Mouse (Mus musculus): Measurements from ENCODE around the gene Dcdc2b. TPM values are rescaled to one million over a fixed set of nuclear protein-coding genes. Genes with fewer than 3 reads are reported as not detected.

Gene Dcdc2b
- polyA plus RNA-seq (2015; fragmentation: Nextera tagmentation; extraction: Ambion mirVana), result 0.63 and 1.9 TPM in 2 replicates

DNA sequence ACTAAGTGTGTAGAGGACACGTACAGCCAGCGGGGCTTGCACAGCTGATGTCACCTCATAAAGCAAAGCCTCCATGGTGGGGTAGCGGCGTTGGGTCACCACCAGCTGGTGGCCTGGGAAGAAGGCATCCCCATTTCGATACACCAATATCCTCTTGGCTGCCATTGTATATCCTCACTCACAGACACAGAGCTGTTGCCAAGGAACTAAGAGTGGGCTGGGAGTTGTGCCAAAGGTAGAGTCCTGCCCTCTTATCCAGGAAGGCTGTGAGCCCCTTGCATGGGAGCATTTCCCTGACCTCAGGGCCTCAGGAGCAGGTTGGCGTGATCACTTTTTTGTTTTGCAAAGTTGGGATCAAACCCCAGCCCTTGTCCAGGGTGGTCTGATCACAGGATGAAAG is at the start of gene Dcdc2b:
TSS of gene Dcdc2b (minus strand) at position 165 of the 400 bp plus-strand sequence.

DNA sequence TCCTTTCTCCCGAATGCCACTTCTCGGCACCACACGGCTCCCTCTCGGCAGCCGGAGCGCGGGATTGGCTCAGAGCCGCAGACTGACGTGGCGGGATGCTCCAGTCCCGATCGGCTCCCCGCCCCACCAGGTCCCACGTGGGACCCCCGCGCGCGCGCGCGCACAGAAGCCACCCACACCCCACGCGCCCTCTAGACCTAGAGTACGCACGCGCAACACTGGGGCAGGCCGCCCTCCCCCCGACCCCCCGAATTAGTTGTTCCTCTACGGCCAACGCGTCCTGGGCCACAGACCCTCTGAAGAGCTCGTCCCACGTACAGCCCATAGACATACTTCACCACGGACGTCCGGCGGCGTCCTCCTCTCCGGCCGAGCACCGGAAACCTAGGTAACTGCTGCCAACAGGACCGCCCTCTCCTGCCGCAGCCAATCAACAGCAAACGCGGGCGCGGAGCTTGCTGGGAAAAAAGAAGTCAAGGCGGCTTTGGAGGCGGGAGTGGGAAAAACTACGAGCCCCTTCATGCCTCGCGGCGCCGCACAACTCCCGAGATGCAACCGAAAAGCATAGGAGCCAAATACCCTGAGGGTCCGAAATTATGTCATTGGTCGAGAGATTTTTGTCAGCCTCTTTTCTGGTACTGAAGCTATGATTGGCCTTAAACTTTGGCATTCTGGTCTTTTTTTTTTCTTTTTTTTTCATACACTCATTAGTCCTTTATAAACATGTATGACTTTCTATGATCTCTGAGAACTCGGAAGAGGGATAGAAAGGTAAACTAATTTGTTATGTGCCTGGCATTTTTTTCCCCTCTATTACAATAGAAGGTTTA is 26.8 kb upstream of the Dcdc2b start, which contains the start of gene Txlna:
TSS of gene Txlna (minus strand) at position 428 of the 830 bp plus-strand sequence.

DNA sequence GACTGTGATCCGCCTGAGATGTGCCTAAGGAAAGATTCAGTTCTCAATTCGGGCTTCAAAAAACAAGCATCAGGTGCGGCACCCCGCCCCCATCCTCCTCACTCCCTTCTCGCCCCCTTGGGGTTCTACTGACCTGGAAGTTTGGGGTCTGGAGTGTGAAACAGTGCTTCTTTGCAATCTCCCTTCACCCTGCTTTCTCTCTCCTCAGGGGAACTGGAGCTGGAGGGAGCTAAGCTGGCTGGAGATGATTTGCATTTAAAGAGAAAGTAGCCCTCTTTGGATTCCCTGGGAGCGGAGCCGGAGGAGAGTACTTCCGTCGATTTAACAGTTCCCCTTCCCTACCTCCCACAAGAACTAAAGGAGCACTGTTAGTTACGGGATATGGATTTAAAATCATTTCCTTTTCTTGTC is 9.6 kb upstream of the Dcdc2b start, which contains the start of gene Ccdc28b:
TSS of gene Ccdc28b (minus strand) at position 267 of the 411 bp plus-strand sequence.

DNA sequence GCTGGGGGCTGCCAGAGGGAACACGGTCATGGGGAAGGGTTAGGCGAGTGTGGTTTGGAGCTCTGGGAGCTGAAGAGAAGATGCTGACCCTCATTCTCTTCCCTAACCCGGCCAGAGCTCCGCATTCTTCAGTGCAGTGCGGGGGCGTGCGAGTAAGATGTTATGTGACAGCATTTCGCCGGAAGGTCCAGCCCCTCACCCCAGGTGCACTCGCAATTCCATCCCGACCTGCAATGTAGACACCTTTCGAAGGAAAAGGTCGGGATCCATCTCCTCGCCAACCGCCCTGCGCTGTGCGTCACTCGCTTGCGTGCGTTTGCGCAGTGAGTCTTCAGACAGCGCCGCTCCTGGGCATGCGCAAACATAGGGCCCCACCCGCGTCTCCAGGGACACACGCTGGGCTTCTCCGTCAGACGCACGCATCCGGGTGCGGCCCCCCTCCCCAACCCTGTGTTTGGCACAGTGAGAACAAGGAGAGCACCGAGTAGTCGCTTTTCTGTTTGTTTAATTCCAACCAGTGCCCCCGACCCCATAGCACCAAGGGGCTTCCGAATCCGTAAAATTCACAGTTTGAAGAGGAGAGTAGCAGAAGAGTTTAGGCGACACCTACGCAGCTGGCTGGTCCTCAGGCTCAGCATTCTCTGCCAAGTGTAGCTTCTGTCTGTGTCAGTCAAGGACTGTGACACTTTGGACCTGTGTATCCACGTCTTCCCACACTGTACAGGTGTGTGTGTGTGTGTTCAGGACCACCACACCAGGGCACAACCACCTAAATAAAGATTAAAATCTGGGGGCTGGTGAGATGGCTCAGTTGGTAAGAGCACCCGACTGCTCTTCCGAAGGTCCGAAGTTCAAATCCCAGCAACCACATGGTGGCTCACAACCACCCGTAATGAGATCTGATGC is 5.0 kb upstream of the Dcdc2b start, which contains the start of gene Iqcc:
TSS of gene Iqcc (minus strand) at position 314 of the 906 bp plus-strand sequence.

DNA sequence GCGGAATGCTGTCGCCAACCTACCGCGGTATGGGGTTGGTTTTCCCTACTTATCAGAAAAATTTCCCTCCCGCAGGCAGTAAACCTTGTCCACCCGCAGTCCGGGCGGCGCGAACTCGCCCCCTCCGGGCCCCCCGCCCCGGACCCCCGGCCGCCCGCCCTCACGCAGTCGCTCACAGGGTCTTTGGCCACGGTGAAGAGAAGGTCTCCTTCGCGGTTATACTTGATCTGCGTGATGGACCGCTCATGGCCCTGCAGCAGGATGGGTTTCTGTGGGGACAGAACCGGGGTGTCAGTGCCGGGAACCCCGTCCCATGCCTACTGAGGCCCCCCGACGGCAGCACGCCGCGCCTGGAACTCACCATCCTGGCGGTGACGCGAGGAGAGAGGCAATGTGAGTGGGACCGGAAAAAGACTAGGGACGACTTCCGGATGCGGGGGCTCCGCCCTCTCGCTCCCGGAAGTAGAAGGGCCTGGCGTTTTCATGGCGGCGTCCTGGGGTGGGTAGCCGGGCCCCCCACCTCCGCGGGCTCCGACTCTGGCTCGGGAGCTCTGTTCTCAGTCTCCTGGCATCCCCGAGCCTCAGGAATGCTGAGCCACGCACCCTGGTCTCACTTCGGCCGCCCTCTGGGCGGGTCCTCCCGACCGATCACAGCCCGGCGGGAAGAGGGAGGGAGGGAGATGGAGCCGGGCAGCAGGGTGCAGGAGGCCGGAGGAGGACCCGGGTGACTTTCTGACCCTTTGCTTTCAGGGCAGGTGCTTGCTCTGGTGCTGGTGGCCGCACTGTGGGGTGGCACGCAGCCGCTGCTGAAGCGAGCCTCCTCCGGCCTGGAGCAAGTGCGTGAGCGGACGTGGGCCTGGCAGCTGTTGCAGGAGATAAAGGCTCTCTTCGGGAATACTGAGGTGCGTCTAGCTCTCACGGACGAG is 13.6 kb downstream of the Dcdc2b start, which contains the start of the genes Eif3i and Tmem234:
TSS of gene Eif3i (minus strand) at position 416 of the 926 bp plus-strand sequence.
TSS of gene Tmem234 (plus strand) at position 436 of the 926 bp plus-strand sequence.

DNA sequence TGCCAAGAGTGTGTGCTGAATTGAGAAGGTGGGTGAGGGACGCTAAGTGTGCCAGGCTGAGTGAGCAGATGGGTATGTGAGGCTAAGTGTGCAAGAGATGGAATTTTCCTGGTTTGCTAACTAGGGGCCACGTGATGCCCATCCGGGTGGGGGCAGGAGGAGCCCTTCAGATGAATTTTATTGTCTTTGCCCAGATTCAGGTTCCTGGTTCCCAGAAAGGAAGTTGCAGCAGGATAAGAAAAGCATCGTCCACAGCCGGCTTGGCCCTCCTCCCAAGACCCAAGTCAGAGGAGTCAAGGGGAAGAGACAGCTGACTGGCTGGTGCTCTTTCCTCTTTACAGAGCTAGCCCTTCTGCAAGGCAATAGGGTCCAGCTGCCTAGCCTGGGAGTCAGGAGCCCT is 35.6 kb downstream of the Dcdc2b start, which contains the start of gene Fam167b:
TSS of gene Fam167b (minus strand) at position 84 of the 400 bp plus-strand sequence.

DNA sequence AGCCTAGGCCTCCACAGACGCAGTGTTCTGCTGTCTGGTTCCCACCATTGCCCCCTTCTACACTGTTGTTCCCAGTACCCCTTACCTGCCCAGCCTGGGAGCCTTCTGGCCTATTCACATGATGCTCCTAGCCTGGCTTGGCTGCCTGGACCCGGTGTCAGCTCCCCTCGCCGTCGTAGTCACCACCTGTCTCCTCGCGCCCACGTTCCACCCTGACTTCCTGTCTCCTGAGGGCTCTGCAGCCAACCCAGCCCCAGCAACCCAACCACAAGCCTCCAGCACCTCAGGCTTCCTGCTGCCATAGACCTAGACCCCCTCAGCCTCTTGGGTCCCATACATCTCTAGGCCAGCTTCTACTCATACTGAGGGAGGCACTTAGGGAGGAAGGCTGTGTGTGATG is 40.6 kb downstream of the Dcdc2b start, which contains the start of gene Lck:
TSS of gene Lck (minus strand) at position 212 of the 400 bp plus-strand sequence.

Other genes starting within 250 kb of the Dcdc2b start
- 17.4 and 19.0 TPM in 2 replicates for gene Zbtb8a, start 236.1 kb downstream of the Dcdc2b start, polyA plus RNA-seq (2015; fragmentation: Nextera tagmentation; extraction: Ambion mirVana)
- 6.6 and 7.9 TPM in 2 replicates for gene Zbtb8b, start 173.4 kb downstream of the Dcdc2b start, polyA plus RNA-seq (2015; fragmentation: Nextera tagmentation; extraction: Ambion mirVana)
- gene Bsdc1, start 152.7 kb downstream of the Dcdc2b start, polyA plus RNA-seq (2015; fragmentation: Nextera tagmentation; extraction: Ambion mirVana), result 14.1 and 16.6 TPM in 2 replicates
- gene Tssk3, start 123.2 kb downstream of the Dcdc2b start, polyA plus RNA-seq (2015; fragmentation: Nextera tagmentation; extraction: Ambion mirVana), result not detected in 2 replicates
- gene Fam229a, start 123.1 kb downstream of the Dcdc2b start, polyA plus RNA-seq (2015; fragmentation: Nextera tagmentation; extraction: Ambion mirVana), result 0.63 and 0.73 TPM in 2 replicates
- gene Marcksl1, start 100.7 kb downstream of the Dcdc2b start, polyA plus RNA-seq (2015; fragmentation: Nextera tagmentation; extraction: Ambion mirVana), result 166 and 167 TPM in 2 replicates
- gene Hdac1, start 71.5 kb downstream of the Dcdc2b start, polyA plus RNA-seq (2015; fragmentation: Nextera tagmentation; extraction: Ambion mirVana), result 95.3 and 96.1 TPM in 2 replicates
- 1.9 and 2.6 TPM in 2 replicates for gene Lck, start 40.6 kb downstream of the Dcdc2b start, polyA plus RNA-seq (2015; fragmentation: Nextera tagmentation; extraction: Ambion mirVana)
- gene Fam167b, start 35.7 kb downstream of the Dcdc2b start, polyA plus RNA-seq (2015; fragmentation: Nextera tagmentation; extraction: Ambion mirVana), result 1.3 and 1.8 TPM in 2 replicates
- gene Eif3i, start 13.6 kb downstream of the Dcdc2b start, polyA plus RNA-seq (2015; fragmentation: Nextera tagmentation; extraction: Ambion mirVana), result 201 and 217 TPM in 2 replicates
- 164 and 187 TPM in 2 replicates for gene Tmem234, start 13.6 kb downstream of the Dcdc2b start, polyA plus RNA-seq (2015; fragmentation: Nextera tagmentation; extraction: Ambion mirVana)
- gene Iqcc, start 4.8 kb upstream of the Dcdc2b start, polyA plus RNA-seq (2015; fragmentation: Nextera tagmentation; extraction: Ambion mirVana), result 19.0 and 19.1 TPM in 2 replicates
- 39.2 and 42.1 TPM in 2 replicates for gene Ccdc28b, start 9.7 kb upstream of the Dcdc2b start, polyA plus RNA-seq (2015; fragmentation: Nextera tagmentation; extraction: Ambion mirVana)
- gene Txlna, start 26.8 kb upstream of the Dcdc2b start, polyA plus RNA-seq (2015; fragmentation: Nextera tagmentation; extraction: Ambion mirVana), result 26.8 and 29.6 TPM in 2 replicates
- gene Kpna6, start 58.5 kb upstream of the Dcdc2b start, polyA plus RNA-seq (2015; fragmentation: Nextera tagmentation; extraction: Ambion mirVana), result 9.8 and 11.9 TPM in 2 replicates
- 5.2 and 5.7 TPM in 2 replicates for gene Tmem39b, start 82.6 kb upstream of the Dcdc2b start, polyA plus RNA-seq (2015; fragmentation: Nextera tagmentation; extraction: Ambion mirVana)
- 40.1 and 45.9 TPM in 2 replicates for gene Khdrbs1, start 128.0 kb upstream of the Dcdc2b start, polyA plus RNA-seq (2015; fragmentation: Nextera tagmentation; extraction: Ambion mirVana)
- 290 and 382 TPM in 2 replicates for gene Ptp4a2, start 197.0 kb upstream of the Dcdc2b start, polyA plus RNA-seq (2015; fragmentation: Nextera tagmentation; extraction: Ambion mirVana)